Mouse (Mus musculus) midbrain, embryonic 13.5 days (tissue): ENCODE measurements around the gene Srsf1. TPM values are rescaled to one million over a fixed set of nuclear protein-coding genes. Genes with fewer than 3 reads are reported as not detected.

Source experiments
- ATAC-seq: fragments of 200-750 bp; cut with Nextera tagmentation; 2 replicates; pipeline ENCODE4 v1.8.0; 2017; ENCODE audit warnings: mild to moderate bottlenecking, moderate TSS enrichment, moderate library complexity
- H3K27ac ChIP-seq: fragments of 300-500 bp; sonication (generic); 2 replicates; pipeline ENCODE4 v1.5.1; 2015; ENCODE audit warnings: inconsistent platforms, mild to moderate bottlenecking, moderate library complexity
- H3K27me3 ChIP-seq: fragments of 300-500 bp; sonication (generic); 2 replicates; pipeline ENCODE4 v1.6.1; 2015; ENCODE audit warnings: mild to moderate bottlenecking, inconsistent platforms
- H3K36me3 ChIP-seq: fragments of 300-500 bp; sonication (generic); 2 replicates; pipeline ENCODE4 v1.6.1; 2015; ENCODE audit warnings: mild to moderate bottlenecking, inconsistent platforms
- H3K4me1 ChIP-seq: fragments of 300-500 bp; sonication (generic); replicated peaks from 2 replicates; pipeline ENCODE4 v1.6.1; 2015; ENCODE audit warnings: inconsistent platforms
- H3K4me2 ChIP-seq: fragments of 300-500 bp; sonication (generic); replicated peaks from 2 replicates; pipeline ENCODE4 v1.6.1; 2015; ENCODE audit warnings: moderate library complexity, mild to moderate bottlenecking, inconsistent platforms
- H3K4me3 ChIP-seq: fragments of 300-500 bp; sonication (generic); replicated peaks from 2 replicates; pipeline ENCODE4 v1.5.1; 2015; ENCODE audit warnings: mild to moderate bottlenecking, inconsistent platforms
- H3K9ac ChIP-seq: fragments of 300-500 bp; sonication (generic); replicated peaks from 2 replicates; pipeline ENCODE4 v1.6.1; 2015; ENCODE audit warnings: mild to moderate bottlenecking, inconsistent platforms
- H3K9me3 ChIP-seq: fragments of 300-500 bp; sonication (generic); 2 replicates; pipeline ENCODE4 v1.6.1; 2016; ENCODE audit warnings: mild to moderate bottlenecking, inconsistent platforms
- WGBS: fragments of 180-500 bp; shearing (Covaris S2); methylation state at CpG from one replicate; pipeline ENCODE4 v1.1.7; 2015; 5-methylcytosine and 5-hydroxymethylcytosine counted together
- polyA plus RNA-seq: library from polyadenylated mRNA; unstranded; fragments of >200 nt; fragmentation: Nextera tagmentation; extraction: Ambion mirVana; gene quantifications from 2 replicates; pipeline ENCODE4 v1.2.1, GENCODE M21; 2015

Srsf1 gene
- polyA plus RNA-seq, 1 experiment from 2014 or later, result 341 TPM

DNA sequence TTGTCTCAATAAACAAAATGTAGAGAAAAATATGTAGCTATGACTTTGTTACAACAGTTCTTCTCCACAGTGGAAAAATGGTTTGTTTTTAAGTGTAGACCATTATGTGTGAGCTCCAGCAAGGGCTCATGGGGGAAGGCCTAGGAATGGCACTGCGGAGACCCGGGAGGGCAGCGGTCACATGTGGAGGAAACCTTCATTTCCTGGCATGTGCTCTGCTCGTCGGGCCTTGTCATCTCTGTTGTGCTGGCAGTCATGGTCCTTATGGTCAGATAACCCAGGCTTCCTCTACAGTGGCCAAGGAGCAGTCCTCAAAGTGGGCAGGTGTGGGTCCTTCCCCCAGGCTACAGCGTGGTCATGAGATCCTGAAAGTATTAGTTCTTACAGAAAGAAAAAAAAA lies 36.5 kb downstream of the Srsf1 start:
- WGBS, result 79% methylated on average over 6 of the region's 6 CpGs
- no peaks in the 10 kb centered on the region for H3K27me3 ChIP-seq
- no peak for ATAC-seq
- no peak overlapping the region for H3K4me2 ChIP-seq
- H3K9ac ChIP-seq, result no peak overlapping the region
- peaks cover 24% of the 10 kb centered on the region for H3K4me1 ChIP-seq
- no peaks in the 10 kb centered on the region for H3K9me3 ChIP-seq
- no peak overlapping the region for H3K4me3 ChIP-seq
- H3K27ac ChIP-seq, result no peak overlapping the region; the same call in 1 of the 2 replicates
- peaks cover 54% of the 10 kb centered on the region for H3K36me3 ChIP-seq

DNA sequence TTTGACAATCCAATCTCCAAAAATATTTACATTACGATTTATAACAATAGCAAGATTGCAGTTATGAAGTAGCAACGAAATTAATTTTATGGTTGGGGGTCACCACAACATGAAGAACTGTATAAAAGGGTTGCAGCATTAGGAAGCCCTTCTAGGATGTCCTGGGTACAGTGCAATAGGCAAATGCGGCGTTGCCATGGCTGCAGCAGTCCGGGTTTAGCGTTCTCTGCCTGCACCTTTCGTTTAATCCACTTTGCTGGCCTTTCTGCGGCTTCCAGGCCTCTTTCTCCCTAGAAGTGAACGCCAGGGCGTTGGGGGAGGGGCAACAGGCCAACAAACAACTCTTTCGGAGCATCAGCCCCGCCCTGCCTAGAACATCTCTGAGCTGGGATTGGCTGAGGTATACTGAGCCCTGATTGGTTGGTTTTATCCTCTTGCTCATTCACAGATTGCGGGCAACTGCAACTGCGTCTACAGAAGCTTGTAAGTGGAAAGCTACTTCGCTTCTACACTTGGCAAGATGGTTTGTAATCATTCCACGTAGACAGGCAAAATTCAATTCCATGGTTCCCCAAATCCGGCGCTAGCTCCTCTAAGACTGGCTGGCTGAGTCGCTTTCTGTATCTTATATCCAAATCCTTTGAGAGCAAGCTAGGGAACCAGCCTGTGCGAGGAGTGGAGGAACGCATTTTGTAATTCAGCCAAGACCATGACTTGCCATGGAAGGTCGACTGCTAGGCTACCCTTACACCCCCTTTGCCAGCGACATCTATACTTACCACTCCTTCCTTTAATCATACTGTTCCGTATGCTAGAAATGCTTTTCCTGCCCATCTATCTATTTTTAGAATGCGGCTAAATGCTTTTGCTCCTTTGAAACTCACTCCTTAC lies 39.8 kb downstream of the Srsf1 start:
- H3K4me1 ChIP-seq, result peaks cover 31% of the 10 kb centered on the region
- H3K9me3 ChIP-seq, result no peaks in the 10 kb centered on the region
- peak overlapping the region; percentile 33 for H3K4me3 ChIP-seq
- WGBS, result 6% methylated on average over 25 of the region's 25 CpGs
- peaks cover 22% of the 10 kb centered on the region for H3K36me3 ChIP-seq
- H3K27me3 ChIP-seq, result no peaks in the 10 kb centered on the region
- peak overlapping the region; percentile 50 for H3K9ac ChIP-seq
- peak; percentile 98 for ATAC-seq
- H3K27ac ChIP-seq, result peak overlapping the region; percentile 84
- peak overlapping the region; percentile 64 for H3K4me2 ChIP-seq

DNA sequence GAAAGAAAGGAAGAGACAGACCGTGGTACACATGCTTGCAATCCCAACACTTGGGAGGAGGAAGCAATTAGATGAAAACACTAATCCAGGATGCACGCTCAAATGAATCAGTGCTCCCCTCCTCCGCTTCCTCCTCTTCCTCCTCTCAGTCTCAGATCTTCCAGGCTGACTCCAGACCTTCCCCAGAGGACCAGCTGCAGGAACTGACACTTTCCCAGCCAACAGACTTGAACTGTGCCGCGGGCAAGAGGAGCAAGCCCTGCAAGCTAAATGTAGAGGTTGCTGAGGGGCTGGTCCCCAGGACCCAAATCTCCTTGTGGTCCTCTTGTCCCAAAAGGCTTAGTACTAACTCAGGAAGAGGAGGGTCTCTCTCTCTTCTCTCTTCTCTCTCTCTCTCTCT lies 42.0 kb downstream of the Srsf1 start:
- Histone ChIP-seq H3K9me3 (no peaks in the 10 kb centered on the region), H3K27me3 (no peaks in the 10 kb centered on the region), H3K4me3 (no peak overlapping the region), H3K4me2 (no peak overlapping the region), H3K27ac (no peak overlapping the region), H3K4me1 (peaks cover 31% of the 10 kb centered on the region), H3K36me3 (peaks cover 6% of the 10 kb centered on the region; the same call in 1 of the 2 replicates), H3K9ac (no peak overlapping the region)
- no peak for ATAC-seq
- WGBS, result 57% methylated on average over 5 of the region's 5 CpGs

GRCm38 (mm10) chr11:88090293-88090692 lies 43.1 kb downstream of the Srsf1 start:
- WGBS, result 78% methylated on average over 5 of the region's 5 CpGs
- Histone ChIP-seq H3K9me3 (no peaks in the 10 kb centered on the region), H3K4me1 (peaks cover 28% of the 10 kb centered on the region), H3K4me2 (no peak overlapping the region), H3K27me3 (no peaks in the 10 kb centered on the region), H3K9ac (no peak overlapping the region), H3K4me3 (no peak overlapping the region), H3K27ac (no peak overlapping the region), H3K36me3 (no peaks in the 10 kb centered on the region)
- ATAC-seq, result no peak

GRCm38 (mm10) chr11:88091949-88092348 lies 44.8 kb downstream of the Srsf1 start:
- Histone ChIP-seq H3K4me2 (no peak overlapping the region), H3K9ac (no peak overlapping the region), H3K4me3 (no peak overlapping the region), H3K27ac (no peak overlapping the region), H3K27me3 (no peaks in the 10 kb centered on the region), H3K36me3 (no peaks in the 10 kb centered on the region), H3K4me1 (peaks cover 18% of the 10 kb centered on the region), H3K9me3 (no peaks in the 10 kb centered on the region)
- no peak for ATAC-seq
- 91% methylated on average over 1 of the region's 1 CpGs for WGBS

- ATAC-seq, result no peak
These were observed 50.0 kb downstream of the Srsf1 start for GRCm38 (mm10) chr11:88097173-88097572.

DNA sequence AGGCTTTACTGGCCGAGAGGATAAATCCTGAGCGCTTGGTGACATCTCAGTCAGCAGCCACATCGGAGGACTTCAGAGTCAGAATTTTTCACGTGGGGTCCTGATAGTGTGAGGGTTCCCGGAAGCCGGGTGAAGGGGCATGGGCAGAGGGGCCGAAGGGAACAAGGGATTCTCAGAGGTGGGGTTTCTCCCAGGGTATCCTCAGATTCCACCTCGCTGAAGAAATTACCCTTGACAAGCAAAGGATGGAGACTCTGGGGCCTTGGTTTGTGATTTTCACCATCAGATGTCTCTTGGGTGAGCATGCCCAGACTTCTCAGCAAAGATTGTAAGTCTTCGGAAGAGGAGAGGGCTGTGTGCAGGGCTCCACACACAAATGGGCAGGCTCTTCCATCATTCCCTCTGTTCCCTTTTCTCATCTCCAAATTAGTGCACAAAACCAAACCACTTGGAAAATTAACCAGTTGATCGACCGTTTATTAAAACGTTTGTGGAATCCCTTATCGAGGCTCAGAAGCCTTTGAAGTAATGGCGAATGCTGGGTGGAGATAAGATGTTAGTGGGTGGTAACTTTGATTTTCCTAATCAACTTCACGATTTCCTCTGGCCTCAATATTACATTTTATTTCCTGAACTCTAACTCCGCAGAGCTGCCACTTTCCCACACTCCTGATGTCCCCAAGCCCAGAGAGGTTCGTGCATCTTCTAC lies 51.0 kb downstream of the Srsf1 start, which contains the start of gene Cuedc1:
TSS of gene Cuedc1 (plus strand) at position 38 of the 709 bp plus-strand sequence.
- no peaks in the 10 kb centered on the region for H3K9me3 ChIP-seq
- WGBS, result 22% methylated on average over 17 of the region's 17 CpGs
- H3K9ac ChIP-seq, result peak within 1 kb of the TSS; percentile 96
- peak within 1 kb of the TSS; percentile 90 for H3K27ac ChIP-seq
- ATAC-seq, result no peak
- H3K4me2 ChIP-seq, result peak within 1 kb of the TSS; percentile 82
- peak within 1 kb of the TSS; percentile 81 for H3K4me3 ChIP-seq
- peaks cover 43% of the 10 kb centered on the region for H3K4me1 ChIP-seq
- H3K36me3 ChIP-seq, result no peaks in the 10 kb centered on the region
- peaks cover 13% of the 10 kb centered on the region for H3K27me3 ChIP-seq

More at GRCm38 (mm10) chr11:88097173-88097572, 50.0 kb downstream of the Srsf1 start:
- Histone ChIP-seq H3K27ac (no peak overlapping the region), H3K27me3 (peaks cover 13% of the 10 kb centered on the region), H3K4me2 (no peak overlapping the region), H3K4me3 (no peak overlapping the region), H3K9me3 (no peaks in the 10 kb centered on the region), H3K36me3 (no peaks in the 10 kb centered on the region), H3K4me1 (peaks cover 43% of the 10 kb centered on the region), H3K9ac (peak overlapping the region; percentile 25; the same call in 1 of the 2 replicates)
- WGBS, result 20% methylated on average over 4 of the region's 4 CpGs

DNA sequence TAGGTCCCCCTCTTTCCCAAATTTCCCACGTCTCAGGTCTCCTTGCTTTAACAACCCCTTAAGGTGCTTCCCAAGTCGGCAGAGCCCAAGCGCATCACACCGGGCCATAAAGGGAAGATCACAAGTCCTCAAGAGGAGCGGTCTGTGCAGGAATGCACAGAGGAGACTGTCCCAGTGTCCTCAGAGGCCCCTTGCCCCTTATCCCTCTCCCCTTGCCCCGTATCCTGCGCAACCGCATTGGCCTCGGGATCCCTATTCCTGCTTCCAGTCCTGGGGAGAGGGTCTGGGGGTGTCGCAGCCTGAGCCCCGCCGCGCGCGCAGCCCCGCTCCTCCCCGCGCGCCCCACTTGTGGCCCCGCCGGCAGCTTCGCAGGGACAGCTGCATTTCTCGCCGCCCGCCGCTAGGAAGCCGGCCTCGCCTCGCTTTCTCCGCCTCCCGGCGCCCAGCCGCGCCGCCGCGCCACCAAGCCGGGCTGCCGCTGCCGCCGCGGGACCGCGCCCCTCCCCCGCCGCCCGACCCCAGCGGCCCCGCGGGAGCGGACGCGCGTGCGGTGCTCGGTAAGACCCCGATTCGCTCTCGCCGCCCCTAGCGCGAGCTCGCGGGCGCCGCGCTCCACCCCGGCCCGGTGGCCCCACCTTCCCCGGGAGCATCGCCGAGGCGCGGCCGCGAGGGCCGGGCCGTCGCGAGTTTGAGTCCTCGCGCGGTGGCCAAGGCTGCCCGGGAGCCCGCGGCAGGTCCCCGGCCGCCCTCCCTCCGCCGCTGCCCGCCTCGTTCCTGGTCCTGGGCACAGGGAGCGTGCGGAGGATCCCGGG lies 51.8 kb downstream of the Srsf1 start:
- Histone ChIP-seq H3K4me3 (peak overlapping the region; percentile 81), H3K4me2 (peak overlapping the region; percentile 82), H3K27me3 (peaks cover 13% of the 10 kb centered on the region), H3K4me1 (peaks cover 43% of the 10 kb centered on the region), H3K9me3 (no peaks in the 10 kb centered on the region), H3K27ac (peak overlapping the region; percentile 90), H3K9ac (peak overlapping the region; percentile 96), H3K36me3 (no peaks in the 10 kb centered on the region)
- ATAC-seq, result peak; percentile 83
- WGBS, result under 1% methylated on average over 80 of the region's 95 CpGs

- H3K4me2 ChIP-seq, result peak overlapping the region; percentile 82
- peak overlapping the region; percentile 96 for H3K9ac ChIP-seq
- H3K27ac ChIP-seq, result peak overlapping the region; percentile 90
- peak; percentile 19; the same call in 1 of the 2 replicates for ATAC-seq
- no peaks in the 10 kb centered on the region for H3K36me3 ChIP-seq
- peaks cover 13% of the 10 kb centered on the region for H3K27me3 ChIP-seq
- peaks cover 49% of the 10 kb centered on the region for H3K4me1 ChIP-seq
- peak overlapping the region; percentile 81 for H3K4me3 ChIP-seq
- 0% methylated on average over 31 of the region's 38 CpGs for whole genome bisulfite sequencing
- no peaks in the 10 kb centered on the region for H3K9me3 ChIP-seq
These were observed 52.4 kb downstream of the Srsf1 start for GRCm38 (mm10) chr11:88099599-88100023.

- peak overlapping the region; percentile 82 for H3K4me2 ChIP-seq
- WGBS, result 32% methylated on average over 4 of the region's 4 CpGs
- H3K36me3 ChIP-seq, result no peaks in the 10 kb centered on the region
- peaks cover 49% of the 10 kb centered on the region for H3K4me1 ChIP-seq
- H3K9me3 ChIP-seq, result no peaks in the 10 kb centered on the region
- H3K4me3 ChIP-seq, result peak overlapping the region; percentile 81
- H3K27me3 ChIP-seq, result peaks cover 13% of the 10 kb centered on the region
- no peak overlapping the region for H3K27ac ChIP-seq
- H3K9ac ChIP-seq, result peak overlapping the region; percentile 96; the same call in 1 of the 2 replicates
- no peak for ATAC-seq
These were observed 53.0 kb downstream of the Srsf1 start for GRCm38 (mm10) chr11:88100170-88100569.
